21 mouse cellular contexts compared by ENCODE assay signal in the genomic region with DNA sequence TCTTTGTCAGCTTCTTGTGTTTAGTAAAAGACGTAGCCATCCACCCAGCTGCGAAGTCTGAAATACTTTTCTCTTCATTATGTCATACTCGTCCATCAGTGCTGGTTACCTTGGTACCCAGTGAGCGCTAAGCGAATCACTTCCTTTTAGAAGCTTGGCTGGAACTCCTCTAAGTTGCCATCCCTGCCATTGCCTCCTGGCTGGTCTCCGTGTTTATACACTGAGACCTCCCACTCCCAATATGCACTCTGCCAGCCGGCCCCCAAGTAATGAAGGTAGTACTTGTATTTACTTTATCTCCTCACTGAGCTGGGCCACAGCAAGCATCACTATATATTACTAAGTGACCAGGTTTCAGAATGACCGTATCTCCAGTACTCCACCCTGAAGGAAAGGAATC.
A peak's percentile ranks its signal among the peaks of the same experiment; 100 is the strongest.
DNase-seq lines count a peak whose midpoint lies in the region; ATAC-seq and TF ChIP-seq lines count a peak whose summit lies in the region.
"Had no signal": no experiment of that assay in that cellular context is flagged by ENCODE, and none has a peak within 500 bp of the region (broad histone marks: within the 10 kb centered on the region; RNA-seq: fewer than 3 reads in every experiment).

No protein-coding gene starts in this region.

- no peaks in the 10 kb centered on the region for H3K27me3 ChIP-seq in hindbrain, embryonic 16.5 days (replicated peaks; ENCODE audit: control insufficient read depth, insufficient read depth, low read length)
- no peaks in the 10 kb centered on the region for H3K27me3 ChIP-seq in hindbrain, embryonic 10.5 days (ENCODE audit: insufficient read depth, poor library complexity, severe bottlenecking)
- no peaks in the 10 kb centered on the region for H3K27me3 ChIP-seq in midbrain, postnatal 0 days (ENCODE audit: insufficient read depth, low read length)
- no peaks in the 10 kb centered on the region for H3K27me3 ChIP-seq in midbrain, embryonic 11.5 days (ENCODE audit: control insufficient read depth, insufficient read depth, low read length)
- H3K27me3 ChIP-seq: heart, embryonic 15.5 days; intestine, embryonic 15.5 days; midbrain, embryonic 13.5 days; Patski had no signal

- H3K9ac ChIP-seq in hindbrain, embryonic 16.5 days (ENCODE audit: low read depth, low read length), result no peak overlapping the region
- H3K9ac ChIP-seq in midbrain, postnatal 0 days (replicated peaks; ENCODE audit: low read length, poor library complexity, severe bottlenecking), result no peak overlapping the region
- no peak overlapping the region for H3K9ac ChIP-seq in midbrain, embryonic 11.5 days (ENCODE audit: low read length)
- H3K9ac ChIP-seq: heart, embryonic 15.5 days; intestine, embryonic 15.5 days; midbrain, embryonic 13.5 days had no signal

- 52% methylated on average over 8 of the region's 8 CpGs for WGBS in hindbrain, embryonic 16.5 days
- WGBS in hindbrain, embryonic 10.5 days, result 72% methylated on average over 8 of the region's 8 CpGs
- 58% methylated on average over 8 of the region's 8 CpGs for WGBS in midbrain, postnatal 0 days
- 77% methylated on average over 8 of the region's 8 CpGs for WGBS in midbrain, embryonic 11.5 days

- ATAC-seq in cerebellum, adult (ENCODE audit: insufficient number of reproducible peaks, low FRiP score, low TSS enrichment), result no peak
- peak; percentile 54 for ATAC-seq in hindbrain, embryonic 16.5 days
- no peak for ATAC-seq in midbrain, postnatal 0 days (ENCODE audit: low FRiP score)
- no peak for ATAC-seq in midbrain, embryonic 11.5 days (ENCODE audit: low FRiP score)
- ATAC-seq: CD4-positive, CD25-positive, alpha-beta regulatory T cell, adult 4 months; intestine, embryonic 15.5 days; lung, postnatal 0 days; midbrain, embryonic 13.5 days; Patski had no signal

- H3K27ac ChIP-seq in hindbrain, embryonic 16.5 days (ENCODE audit: low read depth, low read length), result no peak overlapping the region
- H3K27ac ChIP-seq in hindbrain, embryonic 10.5 days, result no peak overlapping the region
- no peak overlapping the region for H3K27ac ChIP-seq in midbrain, postnatal 0 days (ENCODE audit: low read depth, low read length)
- H3K27ac ChIP-seq in midbrain, embryonic 11.5 days (ENCODE audit: low read depth, low read length), result no peak overlapping the region
- H3K27ac ChIP-seq: heart, embryonic 15.5 days; intestine, embryonic 15.5 days; midbrain, embryonic 13.5 days had no signal

- no peak overlapping the region for H3K4me2 ChIP-seq in hindbrain, embryonic 16.5 days (ENCODE audit: low read length)
- no peak overlapping the region for H3K4me2 ChIP-seq in midbrain, postnatal 0 days (ENCODE audit: low read depth, low read length, poor library complexity, severe bottlenecking)
- no peak overlapping the region for H3K4me2 ChIP-seq in midbrain, embryonic 11.5 days
- H3K4me2 ChIP-seq: heart, embryonic 15.5 days; intestine, embryonic 15.5 days; midbrain, embryonic 13.5 days had no signal

- H3K9me3 ChIP-seq in hindbrain, embryonic 16.5 days (ENCODE audit: control insufficient read depth, low read length), result no peaks in the 10 kb centered on the region
- H3K9me3 ChIP-seq in hindbrain, embryonic 10.5 days, result no peaks in the 10 kb centered on the region
- no peaks in the 10 kb centered on the region for H3K9me3 ChIP-seq in midbrain, postnatal 0 days (ENCODE audit: low read length)
- H3K9me3 ChIP-seq in midbrain, embryonic 11.5 days (ENCODE audit: control insufficient read depth, low read length), result no peaks in the 10 kb centered on the region
- H3K9me3 ChIP-seq: heart, embryonic 15.5 days; intestine, embryonic 15.5 days; midbrain, embryonic 13.5 days had no signal

- H3K36me3 ChIP-seq in hindbrain, embryonic 16.5 days (ENCODE audit: control insufficient read depth, insufficient read depth, low read length), result no peaks in the 10 kb centered on the region
- H3K36me3 ChIP-seq in hindbrain, embryonic 10.5 days, result no peaks in the 10 kb centered on the region
- H3K36me3 ChIP-seq in midbrain, postnatal 0 days (ENCODE audit: insufficient read depth, low read length), result no peaks in the 10 kb centered on the region
- H3K36me3 ChIP-seq in midbrain, embryonic 11.5 days (ENCODE audit: control insufficient read depth, insufficient read depth, low read length), result no peaks in the 10 kb centered on the region
- H3K36me3 ChIP-seq: heart, embryonic 15.5 days; intestine, embryonic 15.5 days; midbrain, embryonic 13.5 days had no signal

- H3K4me1 ChIP-seq in hindbrain, embryonic 16.5 days (ENCODE audit: control insufficient read depth, insufficient read depth, low read depth, low read length), result no peaks in the 10 kb centered on the region
- H3K4me1 ChIP-seq in hindbrain, embryonic 10.5 days (replicated peaks), result 0 out of 2 replicates have a peak, but pooled peaks cover 4% of the 10 kb centered on the region
- no peaks in the 10 kb centered on the region for H3K4me1 ChIP-seq in midbrain, postnatal 0 days (ENCODE audit: insufficient read depth, low read length)
- no peaks in the 10 kb centered on the region for H3K4me1 ChIP-seq in midbrain, embryonic 11.5 days (ENCODE audit: control insufficient read depth, insufficient read depth, low read length)
- H3K4me1 ChIP-seq: heart, embryonic 15.5 days; intestine, embryonic 15.5 days; midbrain, embryonic 13.5 days had no signal

- no peak for TF ChIP-seq CTCF in midbrain, postnatal 0 days (IDR thresholded peaks at IDR 0.05)

- H3K4me3 ChIP-seq in hindbrain, embryonic 16.5 days (ENCODE audit: low read length), result no peak overlapping the region
- no peak overlapping the region for H3K4me3 ChIP-seq in hindbrain, embryonic 10.5 days
- H3K4me3 ChIP-seq in midbrain, postnatal 0 days (ENCODE audit: low read depth, low read length), result no peak overlapping the region
- no peak overlapping the region for H3K4me3 ChIP-seq in midbrain, embryonic 11.5 days (ENCODE audit: low read depth, low read length)
- H3K4me3 ChIP-seq: erythroblast, embryonic 14.5 days; heart, embryonic 15.5 days; intestine, embryonic 15.5 days; midbrain, embryonic 13.5 days had no signal

- peak; percentile 59 to 63 for DNase-seq in cerebellum, postnatal 10 days
- DNase-seq in hindbrain, embryonic 10.5 days (ENCODE audit: low spot score), result no peak
- DNase-seq in midbrain, postnatal 0 days (ENCODE audit: low spot score), result peak; percentile 55
- no peak for DNase-seq in midbrain, embryonic 11.5 days (ENCODE audit: low spot score, missing footprints)
- DNase-seq in layer of hippocampus, postnatal 36 days, result peak; percentile 49 to 53
- no peak for DNase-seq in retina, embryonic 14.5 days (ENCODE audit: low spot score)
- DNase-seq: gastrocnemius, postnatal 25 days; kidney, adult 9 months; kidney, postnatal 36 days; liver; right cerebral cortex, postnatal 14 days; thymus, adult 2 months had no signal

Comparison
In these comparisons a context has a peak if more than half of its experiments do, and no peak if none do; other contexts are left out.
1. DNase-seq: peak in cerebellum, postnatal 10 days (2 of 2), midbrain, postnatal 0 days (single experiment) and layer of hippocampus, postnatal 36 days (2 of 2); none in hindbrain, embryonic 10.5 days (single experiment), midbrain, embryonic 11.5 days (single experiment) and retina, embryonic 14.5 days (single experiment).